ENCODE assay signal across 21 mouse cellular contexts in genomic region chr2:113018278-113018677, GRCm38 (mm10).
DNase-seq lines count a peak whose midpoint lies in the region; ATAC-seq and TF ChIP-seq lines count a peak whose summit lies in the region.
"Had no signal": no experiment of that assay in that cellular context is flagged by ENCODE, and none has a peak within 500 bp of the region (broad histone marks: within the 10 kb centered on the region; RNA-seq: fewer than 3 reads in every experiment).

No protein-coding gene starts in this region.

- no peak overlapping the region for H3K4me2 ChIP-seq in lung, embryonic 14.5 days
- no peak overlapping the region for H3K4me2 ChIP-seq in lung, embryonic 16.5 days (ENCODE audit: low read depth, low read length)
- H3K4me2 ChIP-seq in heart, embryonic 11.5 days, result no peak overlapping the region
- H3K4me2 ChIP-seq: embryonic facial prominence, embryonic 12.5 days; forebrain, embryonic 13.5 days; forebrain, embryonic 15.5 days had no signal

- no peak overlapping the region for H3K4me3 ChIP-seq in lung, embryonic 14.5 days (ENCODE audit: low read depth, low read length)
- H3K4me3 ChIP-seq in lung, embryonic 16.5 days (ENCODE audit: low read length), result no peak overlapping the region
- H3K4me3 ChIP-seq in heart, embryonic 11.5 days (ENCODE audit: low read depth, low read length), result no peak overlapping the region
- H3K4me3 ChIP-seq: embryonic facial prominence, embryonic 10.5 days; embryonic facial prominence, embryonic 12.5 days; forebrain, embryonic 13.5 days; forebrain, embryonic 15.5 days had no signal

- ATAC-seq in lung, embryonic 14.5 days (ENCODE audit: insufficient read depth), result peak; percentile 88
- peak; percentile 96 for ATAC-seq in lung, embryonic 16.5 days (ENCODE audit: low read depth)
- no peak for ATAC-seq in heart, embryonic 11.5 days (replicated peaks; ENCODE audit: insufficient number of reproducible peaks, low FRiP score, low TSS enrichment)
- ATAC-seq: activated CD4-positive, CD25-positive, alpha-beta regulatory T cell, adult 4 months; forebrain, embryonic 13.5 days; forebrain, embryonic 15.5 days; forebrain, postnatal 0 days; Patski had no signal

- peak; percentile 58 for DNase-seq in lung, embryonic 14.5 days
- no peak for DNase-seq in lung, postnatal 4 days
- no peak for DNase-seq in lung, adult 18-20 months
- peak; percentile 75 for DNase-seq in 3T3-L1 (ENCODE audit: low read depth, low spot score)
- DNase-seq: adrenal gland, adult 8-10 months; adrenal gland, postnatal 14 days; adrenal gland, postnatal 36 days; cerebellum, adult 11-12 months; cerebellum, adult 2 months; cerebellum, adult 9-10 months; cerebellum, postnatal 10 days; cerebellum, postnatal 25 days; forebrain, postnatal 0 days had no signal

- no peak overlapping the region for H3K9ac ChIP-seq in lung, embryonic 14.5 days
- no peak overlapping the region for H3K9ac ChIP-seq in lung, embryonic 16.5 days (ENCODE audit: low read length)
- H3K9ac ChIP-seq in heart, embryonic 11.5 days (ENCODE audit: low read depth, low read length), result no peak overlapping the region
- H3K9ac ChIP-seq: embryonic facial prominence, embryonic 12.5 days; forebrain, embryonic 13.5 days; forebrain, embryonic 15.5 days; forebrain, postnatal 0 days had no signal

- WGBS in lung, embryonic 14.5 days, result 46% methylated on average over 1 of the region's 1 CpGs
- 50% methylated on average over 1 of the region's 1 CpGs for WGBS in lung, embryonic 16.5 days
- 56% methylated on average over 1 of the region's 1 CpGs for WGBS in heart, embryonic 11.5 days (ENCODE audit: insufficient replicate concordance)

- TF ChIP-seq CTCF in lung, embryonic 14.5 days (IDR thresholded peaks at IDR 0.05; ENCODE audit: low read depth), result no peak

- H3K27me3 ChIP-seq in lung, embryonic 14.5 days (ENCODE audit: insufficient read depth, low read length), result no peaks in the 10 kb centered on the region
- no peaks in the 10 kb centered on the region for H3K27me3 ChIP-seq in lung, embryonic 16.5 days (ENCODE audit: control insufficient read depth, insufficient read depth, low read depth, low read length)
- H3K27me3 ChIP-seq in heart, embryonic 11.5 days (ENCODE audit: control insufficient read depth, insufficient read depth, low read length), result no peaks in the 10 kb centered on the region
- H3K27me3 ChIP-seq: embryonic facial prominence, embryonic 12.5 days; forebrain, embryonic 13.5 days; forebrain, embryonic 15.5 days; Patski had no signal

- no peak overlapping the region for H3K27ac ChIP-seq in lung, embryonic 14.5 days (ENCODE audit: low read depth)
- H3K27ac ChIP-seq in lung, embryonic 16.5 days (ENCODE audit: low read length), result peak overlapping the region; percentile 78
- H3K27ac ChIP-seq in heart, embryonic 11.5 days (ENCODE audit: low read depth, low read length), result no peak overlapping the region
- H3K27ac ChIP-seq: embryonic facial prominence, embryonic 10.5 days; embryonic facial prominence, embryonic 12.5 days; forebrain, embryonic 13.5 days; forebrain, embryonic 15.5 days had no signal

- H3K4me1 ChIP-seq in lung, embryonic 14.5 days (ENCODE audit: insufficient read depth), result no peaks in the 10 kb centered on the region
- no peaks in the 10 kb centered on the region for H3K4me1 ChIP-seq in lung, embryonic 16.5 days (replicated peaks; ENCODE audit: control insufficient read depth, insufficient read depth, low read length)
- no peaks in the 10 kb centered on the region for H3K4me1 ChIP-seq in heart, embryonic 11.5 days (ENCODE audit: control insufficient read depth, insufficient read depth, low read length)
- H3K4me1 ChIP-seq: embryonic facial prominence, embryonic 10.5 days; embryonic facial prominence, embryonic 12.5 days; forebrain, embryonic 13.5 days; forebrain, embryonic 15.5 days had no signal

- H3K9me3 ChIP-seq in lung, embryonic 14.5 days (ENCODE audit: low read depth, low read length), result no peaks in the 10 kb centered on the region
- no peaks in the 10 kb centered on the region for H3K9me3 ChIP-seq in lung, embryonic 16.5 days (ENCODE audit: control insufficient read depth, low read length)
- no peaks in the 10 kb centered on the region for H3K9me3 ChIP-seq in heart, embryonic 11.5 days (replicated peaks; ENCODE audit: control insufficient read depth, low read length)
- H3K9me3 ChIP-seq: embryonic facial prominence, embryonic 10.5 days; embryonic facial prominence, embryonic 12.5 days; forebrain, embryonic 13.5 days; forebrain, embryonic 15.5 days had no signal

- H3K36me3 ChIP-seq in lung, embryonic 14.5 days (ENCODE audit: insufficient read depth), result no peaks in the 10 kb centered on the region
- no peaks in the 10 kb centered on the region for H3K36me3 ChIP-seq in lung, embryonic 16.5 days (ENCODE audit: control insufficient read depth, insufficient read depth, low read length)
- H3K36me3 ChIP-seq in heart, embryonic 11.5 days (ENCODE audit: control insufficient read depth, insufficient read depth, low read length), result no peaks in the 10 kb centered on the region
- H3K36me3 ChIP-seq: embryonic facial prominence, embryonic 10.5 days; embryonic facial prominence, embryonic 12.5 days; forebrain, embryonic 15.5 days had no signal

Comparison
In these comparisons a context has a peak if more than half of its experiments do, and no peak if none do; other contexts are left out.
1. DNase-seq: peak in lung, embryonic 14.5 days (single experiment) and 3T3-L1 (single experiment); none in lung, postnatal 4 days (0 of 2) and lung, adult 18-20 months (0 of 2).